Mouse (Mus musculus) naive thymus-derived CD4-positive, alpha-beta T cell, adult 2 months (primary cell): ENCODE results near the gene Zfp771.

ENCODE experiments used
- DNase-seq: peaks from one replicate; pipeline ENCODE4 v3.0.0-alpha.2; 2011; ENCODE audit warnings: low read depth

Zfp771 gene

GRCm38 (mm10) chr7:127243870-127244657, at the start of gene Zfp771:
Gene Zfp771, plus strand, starts transcription at chr7:127244274.
- peak; percentile 91 for DNase-seq

GRCm38 (mm10) chr7:127194633-127195029, 49.4 kb upstream of the Zfp771 start:
- DNase-seq = no peak

- DNase-seq = peak; percentile 95
Measured at GRCm38 (mm10) chr7:127195544-127196295, 48.4 kb upstream of the Zfp771 start, which contains the start of gene Cd2bp2. Gene Cd2bp2, minus strand, starts transcription at chr7:127196050.

GRCm38 (mm10) chr7:127196484-127196883, 47.6 kb upstream of the Zfp771 start:
- no peak for DNase-seq

- no peak for DNase-seq
Measured at GRCm38 (mm10) chr7:127206606-127207005, 37.5 kb upstream of the Zfp771 start.

- DNase-seq = peak; percentile 60
Measured at GRCm38 (mm10) chr7:127207374-127208294, 36.4 kb upstream of the Zfp771 start.

- no peak for DNase-seq
Measured at GRCm38 (mm10) chr7:127208295-127208552, 35.9 kb upstream of the Zfp771 start, which contains the start of gene Tbc1d10b. Gene Tbc1d10b, minus strand, starts transcription at chr7:127208468.

GRCm38 (mm10) chr7:127208553-127209438, 35.3 kb upstream of the Zfp771 start, which contains the start of gene Mylpf:
Gene Mylpf, plus strand, starts transcription at chr7:127208890.
- peak; percentile 97 for DNase-seq

- DNase-seq = no peak
Measured at GRCm38 (mm10) chr7:127209851-127210250, 34.2 kb upstream of the Zfp771 start.

- no peak for DNase-seq
Measured at GRCm38 (mm10) chr7:127210266-127210665, 33.8 kb upstream of the Zfp771 start.

- no peak for DNase-seq
Measured at GRCm38 (mm10) chr7:127211014-127211745, 32.9 kb upstream of the Zfp771 start.

- DNase-seq = no peak
Measured at GRCm38 (mm10) chr7:127212432-127213250, 31.4 kb upstream of the Zfp771 start.

- DNase-seq = peak; percentile 76
Measured at GRCm38 (mm10) chr7:127213485-127213884, 30.6 kb upstream of the Zfp771 start.

GRCm38 (mm10) chr7:127213930-127214329, 30.1 kb upstream of the Zfp771 start:
- DNase-seq = no peak

GRCm38 (mm10) chr7:127214521-127214920, 29.6 kb upstream of the Zfp771 start:
- no peak for DNase-seq

GRCm38 (mm10) chr7:127214981-127215871, 28.8 kb upstream of the Zfp771 start:
- peak; percentile 89 for DNase-seq

GRCm38 (mm10) chr7:127216307-127216706, 27.8 kb upstream of the Zfp771 start:
- no peak for DNase-seq

GRCm38 (mm10) chr7:127217475-127217874, 26.6 kb upstream of the Zfp771 start:
- DNase-seq = no peak
